Mouse (Mus musculus): ENCODE results near the gene Mrtfb. TPM values are rescaled to one million over a fixed set of nuclear protein-coding genes. Genes with fewer than 3 reads are reported as not detected.
"Not testable (repeated sequence)": the region's sequence is repeated elsewhere in the genome, so short reads cannot be mapped to it uniquely, and the experiment has no call there.

Mrtfb gene
- polyA plus RNA-seq, 1 experiment from 2014 or later: 26.2 TPM

DNA sequence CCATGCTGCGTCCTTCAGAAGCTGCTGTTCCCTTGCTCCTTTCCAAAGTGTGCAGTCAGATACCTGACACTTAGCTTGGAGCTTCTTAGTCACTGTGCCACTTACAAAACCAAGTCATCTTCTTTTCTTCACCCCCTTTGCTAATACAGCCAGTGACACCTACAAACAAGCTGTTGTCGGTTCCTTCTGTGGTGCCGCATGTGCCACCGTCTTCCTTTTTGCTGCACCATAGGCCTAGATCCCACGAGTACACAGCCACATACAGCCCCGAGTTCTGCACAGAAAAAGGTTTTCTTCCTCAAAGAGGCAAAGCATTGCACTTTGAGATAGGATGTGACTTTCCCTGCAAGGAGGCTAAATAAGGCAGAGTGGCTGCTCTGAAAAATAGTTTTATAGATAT lies 83.2 kb downstream of the Mrtfb start:
- Histone ChIP-seq H3K27ac (replicated peaks; ENCODE audit: low read depth, low read length) (no peak overlapping the region), H3K36me3 (replicated peaks; ENCODE audit: control insufficient read depth, insufficient read depth, low read depth, low read length) (no peaks in the 10 kb centered on the region), H3K27me3 (ENCODE audit: control insufficient read depth, insufficient read depth, low read length) (no peaks in the 10 kb centered on the region), H3K9ac (replicated peaks; ENCODE audit: low read length) (no peak overlapping the region), H3K4me2 (ENCODE audit: low read depth, low read length) (no peak overlapping the region), H3K4me1 (ENCODE audit: control insufficient read depth, insufficient read depth, low read length) (no peaks in the 10 kb centered on the region), H3K9me3 (replicated peaks; ENCODE audit: control insufficient read depth, low read length) (no peaks in the 10 kb centered on the region), H3K4me3 (ENCODE audit: low read depth, low read length) (no peak overlapping the region)
- DNase-seq (ENCODE audit: low spot score) (no peak), ATAC-seq (replicated peaks; ENCODE audit: insufficient number of reproducible peaks, low FRiP score, low TSS enrichment, low read depth) (no peak)
- 90% methylated on average over 6 of the region's 6 CpGs for WGBS

- not testable (repeated sequence) for DNase-seq (ENCODE audit: low spot score); ATAC-seq (replicated peaks; ENCODE audit: insufficient number of reproducible peaks, low FRiP score, low TSS enrichment, low read depth); H3K4me2 ChIP-seq (ENCODE audit: low read depth, low read length); H3K9ac ChIP-seq (replicated peaks; ENCODE audit: low read length); H3K4me3 ChIP-seq (ENCODE audit: low read depth, low read length); H3K4me1 ChIP-seq (ENCODE audit: control insufficient read depth, insufficient read depth, low read length); H3K9me3 ChIP-seq (replicated peaks; ENCODE audit: control insufficient read depth, low read length); H3K27me3 ChIP-seq (ENCODE audit: control insufficient read depth, insufficient read depth, low read length); H3K36me3 ChIP-seq (replicated peaks; ENCODE audit: control insufficient read depth, insufficient read depth, low read depth, low read length); H3K27ac ChIP-seq (replicated peaks; ENCODE audit: low read depth, low read length)
- WGBS: 86% methylated on average over 2 of the region's 2 CpGs
Observed at GRCm38 (mm10) chr16:13345822-13346221, 89.5 kb downstream of the Mrtfb start.

- H3K9me3 ChIP-seq (replicated peaks; ENCODE audit: control insufficient read depth, low read length): no peaks in the 10 kb centered on the region
- 87% methylated on average over 4 of the region's 4 CpGs for WGBS
- no peaks in the 10 kb centered on the region for H3K36me3 ChIP-seq (replicated peaks; ENCODE audit: control insufficient read depth, insufficient read depth, low read depth, low read length)
- no peaks in the 10 kb centered on the region for H3K4me1 ChIP-seq (ENCODE audit: control insufficient read depth, insufficient read depth, low read length)
- ATAC-seq (replicated peaks; ENCODE audit: insufficient number of reproducible peaks, low FRiP score, low TSS enrichment, low read depth) (no peak), DNase-seq (ENCODE audit: low spot score) (no peak)
- no peak overlapping the region for H3K9ac ChIP-seq (replicated peaks; ENCODE audit: low read length)
- no peaks in the 10 kb centered on the region for H3K27me3 ChIP-seq (ENCODE audit: control insufficient read depth, insufficient read depth, low read length)
- H3K4me3 ChIP-seq (ENCODE audit: low read depth, low read length): no peak overlapping the region
- H3K27ac ChIP-seq (replicated peaks; ENCODE audit: low read depth, low read length): no peak overlapping the region
- H3K4me2 ChIP-seq (ENCODE audit: low read depth, low read length): no peak overlapping the region
Observed at GRCm38 (mm10) chr16:13350729-13351128, 94.4 kb downstream of the Mrtfb start.

DNA sequence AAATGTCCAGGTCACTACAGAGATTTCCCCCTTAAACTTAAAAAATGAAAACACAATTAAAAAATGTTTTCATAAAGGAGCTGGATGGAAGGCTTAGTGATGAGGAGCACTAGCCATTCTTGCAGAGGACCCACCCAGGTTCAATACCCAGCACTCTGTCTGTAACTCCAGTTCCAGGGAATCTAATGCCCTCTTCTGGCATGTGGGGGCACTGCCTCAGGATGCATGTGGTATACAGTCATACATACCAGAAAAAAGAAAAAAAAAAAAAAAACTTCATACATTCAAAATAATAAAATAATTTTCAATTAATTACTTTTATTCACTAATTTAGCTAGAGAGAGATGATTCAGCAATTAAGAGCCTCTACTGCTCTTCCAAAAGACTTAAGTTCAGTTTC lies 95.0 kb downstream of the Mrtfb start:
- Histone ChIP-seq H3K4me1 (ENCODE audit: control insufficient read depth, insufficient read depth, low read length) (no peaks in the 10 kb centered on the region), H3K27ac (replicated peaks; ENCODE audit: low read depth, low read length) (no peak overlapping the region), H3K4me2 (ENCODE audit: low read depth, low read length) (no peak overlapping the region), H3K27me3 (ENCODE audit: control insufficient read depth, insufficient read depth, low read length) (no peaks in the 10 kb centered on the region), H3K36me3 (replicated peaks; ENCODE audit: control insufficient read depth, insufficient read depth, low read depth, low read length) (no peaks in the 10 kb centered on the region), H3K9ac (replicated peaks; ENCODE audit: low read length) (no peak overlapping the region), H3K4me3 (ENCODE audit: low read depth, low read length) (no peak overlapping the region), H3K9me3 (replicated peaks; ENCODE audit: control insufficient read depth, low read length) (no peaks in the 10 kb centered on the region)
- DNase-seq (ENCODE audit: low spot score) (no peak), ATAC-seq (replicated peaks; ENCODE audit: insufficient number of reproducible peaks, low FRiP score, low TSS enrichment, low read depth) (no peak)

DNA sequence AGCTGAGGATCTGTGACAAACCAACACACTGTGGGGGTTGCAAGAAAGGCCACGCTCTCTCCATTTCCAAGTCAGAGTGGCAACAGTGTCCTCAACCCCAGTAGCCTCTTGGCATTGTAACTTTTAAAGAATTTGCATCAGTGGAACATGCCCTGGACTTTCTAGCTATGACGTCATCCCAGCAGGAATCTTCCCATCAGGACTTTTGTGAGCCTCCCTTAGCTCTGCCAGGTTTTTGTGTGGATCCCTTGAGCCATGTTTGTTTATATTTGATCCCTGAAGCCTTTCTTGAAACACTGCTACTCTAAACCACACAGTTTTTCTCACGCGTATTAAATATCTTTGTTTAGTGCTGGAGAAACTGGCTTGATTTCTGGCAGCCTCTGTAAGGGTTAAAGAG lies 97.6 kb downstream of the Mrtfb start:
- WGBS: 60% methylated on average over 4 of the region's 4 CpGs
- no peak overlapping the region for H3K4me3 ChIP-seq (ENCODE audit: low read depth, low read length)
- no peaks in the 10 kb centered on the region for H3K4me1 ChIP-seq (ENCODE audit: control insufficient read depth, insufficient read depth, low read length)
- no peak overlapping the region for H3K27ac ChIP-seq (replicated peaks; ENCODE audit: low read depth, low read length)
- no peaks in the 10 kb centered on the region for H3K9me3 ChIP-seq (replicated peaks; ENCODE audit: control insufficient read depth, low read length)
- no peak overlapping the region for H3K9ac ChIP-seq (replicated peaks; ENCODE audit: low read length)
- no peak for ATAC-seq (replicated peaks; ENCODE audit: insufficient number of reproducible peaks, low FRiP score, low TSS enrichment, low read depth)
- peak; percentile 45 for DNase-seq (ENCODE audit: low spot score)
- no peaks in the 10 kb centered on the region for H3K27me3 ChIP-seq (ENCODE audit: control insufficient read depth, insufficient read depth, low read length)
- no peaks in the 10 kb centered on the region for H3K36me3 ChIP-seq (replicated peaks; ENCODE audit: control insufficient read depth, insufficient read depth, low read depth, low read length)
- H3K4me2 ChIP-seq (ENCODE audit: low read depth, low read length): no peak overlapping the region

DNA sequence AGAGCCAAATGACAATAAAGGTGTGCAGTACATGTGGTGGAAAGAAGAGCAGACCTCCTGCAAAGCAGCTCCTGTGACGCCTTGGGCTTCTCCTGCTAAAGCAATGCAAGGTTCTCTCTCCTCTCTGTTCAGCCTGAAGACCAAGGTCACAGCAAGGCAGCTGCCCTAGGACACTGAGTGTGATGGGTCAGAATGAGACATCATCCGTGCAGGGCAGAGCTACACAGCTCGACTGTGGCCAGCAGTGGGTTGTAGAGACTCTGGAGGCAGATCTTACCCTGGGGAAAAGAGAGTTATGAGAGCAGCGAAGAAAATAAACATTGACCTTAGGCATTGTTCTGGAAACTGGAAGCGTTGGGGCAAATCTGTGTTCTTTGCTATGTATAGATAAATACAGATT lies 98.2 kb downstream of the Mrtfb start:
- 61% methylated on average over 5 of the region's 5 CpGs for WGBS
- no peak overlapping the region for H3K27ac ChIP-seq (replicated peaks; ENCODE audit: low read depth, low read length)

DNA sequence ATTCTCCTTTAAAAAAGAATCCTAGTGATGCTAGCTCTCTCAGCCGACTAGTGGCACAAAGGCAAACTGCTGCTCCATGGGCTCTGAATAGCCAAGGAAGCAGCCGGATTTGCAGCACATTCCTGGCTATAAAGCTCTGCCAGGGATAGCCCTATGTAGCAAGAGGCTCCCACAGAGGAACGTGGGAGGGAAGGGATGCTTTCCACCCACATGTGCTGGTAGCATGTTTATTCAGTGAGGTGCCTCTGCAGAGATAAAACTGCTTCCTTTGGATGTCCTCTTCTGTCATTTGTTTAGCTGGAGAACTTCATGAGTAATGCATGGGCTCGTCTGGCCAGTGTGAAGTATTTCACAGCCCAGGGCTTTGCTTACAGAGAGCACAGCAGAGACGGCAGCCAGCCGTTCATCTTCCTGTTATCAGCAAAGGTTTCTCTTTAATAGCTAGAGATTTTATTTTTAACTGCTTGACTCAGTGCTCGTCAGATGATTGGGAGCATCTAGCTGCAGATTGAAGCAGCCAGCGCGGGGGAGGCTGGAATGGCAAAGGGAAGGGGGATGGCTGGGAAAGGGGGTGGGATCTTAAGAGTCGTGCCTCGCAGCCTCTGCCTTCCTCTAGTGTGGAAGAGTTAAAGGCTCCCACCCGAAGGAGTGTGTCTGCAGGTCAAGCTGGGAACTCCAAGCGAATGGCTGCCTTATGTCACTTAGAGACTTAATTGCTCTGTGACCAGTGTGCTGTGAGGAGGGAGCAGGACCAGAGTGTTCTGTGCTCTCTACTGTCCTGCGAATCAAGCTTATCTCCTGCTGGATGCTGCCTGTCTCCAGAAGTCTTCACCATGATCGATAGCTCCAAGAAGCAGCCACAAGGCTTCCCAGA lies 101.8 kb downstream of the Mrtfb start:
- no peak overlapping the region for H3K27ac ChIP-seq (replicated peaks; ENCODE audit: low read depth, low read length)
- WGBS: 19% methylated on average over 15 of the region's 15 CpGs
- peak; percentile 55 for ATAC-seq (replicated peaks; ENCODE audit: insufficient number of reproducible peaks, low FRiP score, low TSS enrichment, low read depth)

More for the DNA sequence above, 98.2 kb downstream of the Mrtfb start:
- no peak for DNase-seq (ENCODE audit: low spot score)
- Histone ChIP-seq H3K36me3 (replicated peaks; ENCODE audit: control insufficient read depth, insufficient read depth, low read depth, low read length) (no peaks in the 10 kb centered on the region), H3K4me2 (ENCODE audit: low read depth, low read length) (no peak overlapping the region), H3K4me3 (ENCODE audit: low read depth, low read length) (no peak overlapping the region), H3K4me1 (ENCODE audit: control insufficient read depth, insufficient read depth, low read length) (no peaks in the 10 kb centered on the region), H3K27me3 (ENCODE audit: control insufficient read depth, insufficient read depth, low read length) (no peaks in the 10 kb centered on the region), H3K9ac (replicated peaks; ENCODE audit: low read length) (no peak overlapping the region), H3K9me3 (replicated peaks; ENCODE audit: control insufficient read depth, low read length) (no peaks in the 10 kb centered on the region)
- ATAC-seq (replicated peaks; ENCODE audit: insufficient number of reproducible peaks, low FRiP score, low TSS enrichment, low read depth): no peak

GRCm38 (mm10) chr16:13358741-13359140 lies 102.5 kb downstream of the Mrtfb start:
- no peak for ATAC-seq (replicated peaks; ENCODE audit: insufficient number of reproducible peaks, low FRiP score, low TSS enrichment, low read depth)
- Histone ChIP-seq H3K4me2 (ENCODE audit: low read depth, low read length) (no peak overlapping the region), H3K27ac (replicated peaks; ENCODE audit: low read depth, low read length) (no peak overlapping the region)

More for the DNA sequence above, 101.8 kb downstream of the Mrtfb start:
- Histone ChIP-seq H3K4me3 (ENCODE audit: low read depth, low read length) (no peak overlapping the region), H3K27me3 (ENCODE audit: control insufficient read depth, insufficient read depth, low read length) (no peaks in the 10 kb centered on the region), H3K9ac (replicated peaks; ENCODE audit: low read length) (no peak overlapping the region), H3K9me3 (replicated peaks; ENCODE audit: control insufficient read depth, low read length) (no peaks in the 10 kb centered on the region), H3K36me3 (replicated peaks; ENCODE audit: control insufficient read depth, insufficient read depth, low read depth, low read length) (no peaks in the 10 kb centered on the region), H3K4me1 (ENCODE audit: control insufficient read depth, insufficient read depth, low read length) (no peaks in the 10 kb centered on the region), H3K4me2 (ENCODE audit: low read depth, low read length) (peak overlapping the region; percentile 14; the same call in 1 of the 2 replicates)
- DNase-seq (ENCODE audit: low spot score): peak; percentile 78

More at GRCm38 (mm10) chr16:13358741-13359140, 102.5 kb downstream of the Mrtfb start:
- no peaks in the 10 kb centered on the region for H3K36me3 ChIP-seq (replicated peaks; ENCODE audit: control insufficient read depth, insufficient read depth, low read depth, low read length)
- no peak for DNase-seq (ENCODE audit: low spot score)
- no peak overlapping the region for H3K9ac ChIP-seq (replicated peaks; ENCODE audit: low read length)
- no peaks in the 10 kb centered on the region for H3K27me3 ChIP-seq (ENCODE audit: control insufficient read depth, insufficient read depth, low read length)
- no peaks in the 10 kb centered on the region for H3K4me1 ChIP-seq (ENCODE audit: control insufficient read depth, insufficient read depth, low read length)
- no peak overlapping the region for H3K4me3 ChIP-seq (ENCODE audit: low read depth, low read length)
- H3K9me3 ChIP-seq (replicated peaks; ENCODE audit: control insufficient read depth, low read length): no peaks in the 10 kb centered on the region
